Mouse (Mus musculus) small intestine, adult 2 months (tissue): Measurements from ENCODE around the gene Cage1.

Experiments used
- CTCF ChIP-seq: fragments of 200-500 bp; IDR thresholded peaks from 2 replicates; pipeline ENCODE4 v1.5.1; 2012; ENCODE audit warnings: low read depth, mild to moderate bottlenecking, control low read depth, inconsistent platforms, low read length, moderate library complexity, mixed read lengths; ENCODE audit not compliant: insufficient replicate concordance, insufficient read length; ENCODE audit errors: extremely low read depth
- POLR2A ChIP-seq: fragments of 200-500 bp; IDR thresholded peaks from 2 replicates; pipeline ENCODE4 v1.6.1; 2012; ENCODE audit warnings: low read depth, mild to moderate bottlenecking, control low read depth, inconsistent platforms, low read length, moderate library complexity

DNA sequence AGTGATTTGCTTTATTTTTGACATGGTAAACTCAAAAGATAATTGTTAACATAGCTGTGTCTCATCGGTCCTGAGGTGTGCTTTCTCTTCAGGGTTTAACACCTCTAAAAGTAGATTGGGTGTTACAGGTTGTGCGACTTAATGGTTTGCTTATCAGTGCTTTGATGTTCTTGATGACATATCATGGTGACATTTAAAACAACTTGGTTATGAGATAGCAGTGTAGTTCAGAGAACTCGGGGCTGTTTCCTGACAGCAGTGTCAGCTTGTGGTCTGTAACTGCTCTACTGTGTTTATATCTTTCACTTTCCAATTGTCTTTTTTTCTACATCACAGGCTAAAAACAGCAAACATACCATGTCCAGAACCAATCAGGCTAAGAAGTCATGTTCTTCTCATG is 13.0 kb upstream of the Cage1 start:
- TF ChIP-seq CTCF (no peak), POLR2A (no peak)
